Mouse (Mus musculus) spleen, adult 2 months (tissue): ENCODE results near the gene Ryr3. TPM values are rescaled to one million over a fixed set of nuclear protein-coding genes. Genes with fewer than 3 reads are reported as not detected.

Experiments used
- DNase-seq, 2 experiments: peaks; one replicate each; pipeline versions ENCODE4 v3.0.0 to v3.0.0-alpha.2; 2012 to 2021; ENCODE audit warnings: low spot score in 2 of 2, low read depth in 1 of 2
- H3K27ac ChIP-seq: fragments of 200-500 bp; 2 replicates; pipeline ENCODE4 v1.5.1; 2012; ENCODE audit warnings: low read length, inconsistent platforms; ENCODE audit not compliant: insufficient read depth
- H3K27me3 ChIP-seq: fragments of 200-500 bp; 2 replicates; pipeline ENCODE4 v1.6.1; 2012; ENCODE audit warnings: mild to moderate bottlenecking, moderate library complexity, low read length, inconsistent platforms; ENCODE audit not compliant: control insufficient read depth, insufficient read depth
- H3K36me3 ChIP-seq: fragments of 200-500 bp; 2 replicates; pipeline ENCODE4 v1.6.1; 2012; ENCODE audit warnings: mild to moderate bottlenecking, low read length, inconsistent platforms; ENCODE audit not compliant: control insufficient read depth, insufficient read depth
- H3K4me1 ChIP-seq: fragments of 200-500 bp; 2 replicates; pipeline ENCODE4 v1.6.1; 2011; ENCODE audit warnings: inconsistent platforms; ENCODE audit not compliant: control insufficient read depth, insufficient read depth, insufficient read length
- H3K4me3 ChIP-seq: fragments of 200-500 bp; 2 replicates; pipeline ENCODE4 v1.5.1; 2011; ENCODE audit warnings: mild to moderate bottlenecking, inconsistent platforms; ENCODE audit not compliant: insufficient read depth, insufficient read length; ENCODE audit errors: extremely low read depth
- CTCF ChIP-seq: fragments of 200-500 bp; IDR thresholded peaks from 2 replicates; pipeline ENCODE4 v1.5.1; 2011; ENCODE audit warnings: mild to moderate bottlenecking, inconsistent platforms; ENCODE audit not compliant: insufficient read depth, insufficient read length, insufficient replicate concordance; ENCODE audit errors: extremely low read depth
- POLR2A ChIP-seq: fragments of 200-500 bp; IDR thresholded peaks from 2 replicates; pipeline ENCODE4 v1.6.1; 2011; ENCODE audit warnings: low read depth, low read length, inconsistent platforms
- WGBS: fragments of 180-500 bp; shearing (Covaris S2); methylation state at CpG from one replicate; pipeline ENCODE4 v1.1.7; 2018; 5-methylcytosine and 5-hydroxymethylcytosine counted together
- polyA plus RNA-seq: library from polyadenylated mRNA; depleted of rRNA; stranded (reverse); fragments of >200 nt; gene quantifications from 2 replicates; pipeline ENCODE4 v1.2.3, GENCODE M21; 2012

Ryr3 gene
- polyA plus RNA-seq, 1 experiment, result 1.1 TPM

GRCm38 (mm10) chr2:112714648-112715047, 502.2 kb downstream of the Ryr3 start:
- H3K27ac ChIP-seq, result no peak overlapping the region
- DNase-seq, result peak in 1 of 2 experiments; percentile 12
- no peaks in the 10 kb centered on the region for H3K36me3 ChIP-seq
- H3K4me3 ChIP-seq, result no peak overlapping the region
- WGBS, result 27% methylated on average over 4 of the region's 4 CpGs
- TF ChIP-seq POLR2A (no peak), CTCF (no peak)
- H3K27me3 ChIP-seq, result no peaks in the 10 kb centered on the region
- no peaks in the 10 kb centered on the region for H3K4me1 ChIP-seq

GRCm38 (mm10) chr2:112681817-112682216, 535.1 kb downstream of the Ryr3 start:
- 58% methylated on average over 5 of the region's 5 CpGs for WGBS
- H3K4me3 ChIP-seq, result no peak overlapping the region
- H3K36me3 ChIP-seq, result no peaks in the 10 kb centered on the region
- H3K27me3 ChIP-seq, result no peaks in the 10 kb centered on the region
- TF ChIP-seq CTCF (no peak), POLR2A (no peak)
- H3K4me1 ChIP-seq, result no peaks in the 10 kb centered on the region
- DNase-seq, result no peak
- no peak overlapping the region for H3K27ac ChIP-seq

- H3K4me1 ChIP-seq, result no peaks in the 10 kb centered on the region
- H3K4me3 ChIP-seq, result no peak overlapping the region
- 83% methylated on average over 1 of the region's 1 CpGs for WGBS
- no peak overlapping the region for H3K27ac ChIP-seq
- TF ChIP-seq CTCF (no peak), POLR2A (no peak)
- no peaks in the 10 kb centered on the region for H3K36me3 ChIP-seq
- no peak for DNase-seq
- no peaks in the 10 kb centered on the region for H3K27me3 ChIP-seq
Measured at GRCm38 (mm10) chr2:112677246-112677645, 539.6 kb downstream of the Ryr3 start.

GRCm38 (mm10) chr2:112676721-112677120, 540.2 kb downstream of the Ryr3 start:
- no peaks in the 10 kb centered on the region for H3K4me1 ChIP-seq
- no peak overlapping the region for H3K4me3 ChIP-seq
- no peaks in the 10 kb centered on the region for H3K36me3 ChIP-seq
- H3K27me3 ChIP-seq, result no peaks in the 10 kb centered on the region
- no peak overlapping the region for H3K27ac ChIP-seq
- DNase-seq, result no peak
- TF ChIP-seq POLR2A (no peak), CTCF (no peak)
- WGBS, result 11% methylated on average over 1 of the region's 1 CpGs

GRCm38 (mm10) chr2:112676175-112676574, 540.7 kb downstream of the Ryr3 start:
- Histone ChIP-seq H3K4me1 (no peaks in the 10 kb centered on the region), H3K27ac (no peak overlapping the region), H3K36me3 (no peaks in the 10 kb centered on the region), H3K27me3 (no peaks in the 10 kb centered on the region), H3K4me3 (no peak overlapping the region)
- no peak for TF ChIP-seq POLR2A
- no peak for TF ChIP-seq CTCF
- 82% methylated on average over 2 of the region's 2 CpGs for WGBS
- DNase-seq, result no peak

- H3K4me3 ChIP-seq, result no peak overlapping the region
- no peak overlapping the region for H3K27ac ChIP-seq
- H3K27me3 ChIP-seq, result no peaks in the 10 kb centered on the region
- H3K4me1 ChIP-seq, result no peaks in the 10 kb centered on the region
- TF ChIP-seq POLR2A (no peak), CTCF (no peak)
- H3K36me3 ChIP-seq, result no peaks in the 10 kb centered on the region
- no peak for DNase-seq
- 80% methylated on average over 3 of the region's 3 CpGs for WGBS
Measured at GRCm38 (mm10) chr2:112669461-112669860, 547.4 kb downstream of the Ryr3 start.

- TF ChIP-seq POLR2A (no peak), CTCF (no peak)
- Histone ChIP-seq H3K4me1 (no peaks in the 10 kb centered on the region), H3K36me3 (no peaks in the 10 kb centered on the region), H3K27ac (no peak overlapping the region), H3K27me3 (no peaks in the 10 kb centered on the region), H3K4me3 (no peak overlapping the region)
- 54% methylated on average over 5 of the region's 5 CpGs for WGBS
- DNase-seq, result no peak
Measured at GRCm38 (mm10) chr2:112656131-112656530, 560.8 kb downstream of the Ryr3 start.
